ENCODE assay signal across 8 mouse cellular contexts in genomic region chr3:133085858-133086257, GRCm38 (mm10). TPM values are rescaled to one million over a fixed set of nuclear protein-coding genes. Genes with fewer than 3 reads are reported as not detected.
DNase-seq lines count a peak whose midpoint lies in the region; ATAC-seq and TF ChIP-seq lines count a peak whose summit lies in the region.

No protein-coding gene starts in this region.

- peak; percentile 52; the same call in 1 of the 2 replicates for ATAC-seq in hindbrain, embryonic 12.5 days (ENCODE audit: low FRiP score)
- ATAC-seq in megakaryocyte-erythroid progenitor cell, adult 5-6 weeks (replicated peaks; ENCODE audit: low FRiP score, low TSS enrichment, poor library complexity, severe bottlenecking), result peak; percentile 93

- no peaks in the 10 kb centered on the region for H3K27me3 ChIP-seq in liver, adult 2 months (ENCODE audit: control insufficient read depth, insufficient read depth, low read length)
- no peaks in the 10 kb centered on the region for H3K27me3 ChIP-seq in hindbrain, embryonic 12.5 days

- peaks cover 2% of the 10 kb centered on the region; the same call in 1 of the 2 replicates for H3K4me1 ChIP-seq in liver, adult 2 months (ENCODE audit: control insufficient read depth, insufficient read depth, low read length)
- no peaks in the 10 kb centered on the region for H3K4me1 ChIP-seq in bone marrow, adult 2 months (ENCODE audit: control insufficient read depth, insufficient read depth, low read length)
- H3K4me1 ChIP-seq in hindbrain, embryonic 12.5 days, result peaks cover 5% of the 10 kb centered on the region

- TF ChIP-seq CTCF in liver, adult 2 months (IDR thresholded peaks at IDR 0.05; ENCODE audit: low read depth, low read length), result peak; percentile 54
- TF ChIP-seq CTCF in bone marrow, adult 2 months (IDR thresholded peaks at IDR 0.05; ENCODE audit: control insufficient read depth, insufficient read depth, low read length), result peak; percentile 17; the same call in 1 of the 2 replicates

- H3K36me3 ChIP-seq in liver, adult 2 months (ENCODE audit: control insufficient read depth, insufficient read depth, low read length), result peaks cover 7% of the 10 kb centered on the region; the same call in 1 of the 2 replicates
- peaks cover 29% of the 10 kb centered on the region for H3K36me3 ChIP-seq in hindbrain, embryonic 12.5 days

- H3K9ac ChIP-seq in liver, adult 2 months (ENCODE audit: low read depth, low read length), result no peak overlapping the region
- H3K9ac ChIP-seq in hindbrain, embryonic 12.5 days, result no peak overlapping the region

- peak; percentile 32 for DNase-seq in liver, adult 2 months (ENCODE audit: extremely low read depth, low read depth, low spot score)
- DNase-seq in liver, result no peak
- DNase-seq in urinary bladder, postnatal 14 days (ENCODE audit: low spot score), result no peak
- DNase-seq in thymus, postnatal 25 days, result no peak
- no peak for DNase-seq in layer of hippocampus, adult 8-10 months (ENCODE audit: low spot score in 2 of 2)

- H3K27ac ChIP-seq in liver, adult 2 months (replicated peaks; ENCODE audit: insufficient read depth, low read depth, low read length), result no peak overlapping the region
- H3K27ac ChIP-seq in bone marrow, adult 2 months (ENCODE audit: control insufficient read depth, insufficient read depth, low read depth, low read length, poor library complexity), result no peak overlapping the region
- no peak overlapping the region for H3K27ac ChIP-seq in hindbrain, embryonic 12.5 days

- H3K4me2 ChIP-seq in hindbrain, embryonic 12.5 days (replicated peaks), result no peak overlapping the region

- H3K79me2 ChIP-seq in liver, adult 2 months (ENCODE audit: control insufficient read depth, insufficient read depth, low read length), result no peaks in the 10 kb centered on the region

- WGBS in liver, adult 2 months, result 55% methylated on average over 3 of the region's 3 CpGs
- WGBS in bone marrow, adult 2 months, result 40% methylated on average over 3 of the region's 3 CpGs
- 65% methylated on average over 3 of the region's 3 CpGs for WGBS in hindbrain, embryonic 12.5 days

- no peak for TF ChIP-seq POLR2A in liver, adult 2 months (IDR thresholded peaks at IDR 0.05; ENCODE audit: extremely low read depth, insufficient read depth, low read length)
- no peak for TF ChIP-seq POLR2A in bone marrow, adult 2 months (IDR thresholded peaks at IDR 0.05; ENCODE audit: borderline replicate concordance, control insufficient read depth, low read depth, low read length)

- H3K9me3 ChIP-seq in hindbrain, embryonic 12.5 days (replicated peaks), result no peaks in the 10 kb centered on the region

- no peak overlapping the region for H3K4me3 ChIP-seq in liver, adult 2 months (ENCODE audit: insufficient read depth, low read depth, low read length)
- H3K4me3 ChIP-seq in bone marrow, adult 2 months (replicated peaks; ENCODE audit: control insufficient read depth, low read depth, low read length), result no peak overlapping the region
- no peak overlapping the region for H3K4me3 ChIP-seq in hindbrain, embryonic 12.5 days

RNA-seq across cellular contexts. Expression of gene Ints12, which starts 5.8 kb away (rescaled TPM):
- total RNA-seq in liver, adult 2 months (2014; rRNA removed), result 4.1 and 4.6 TPM in 2 replicates
- 1.5 and 3.0 TPM in 2 replicates for polyA plus RNA-seq in liver, adult 2 months (2012; rRNA removed)
- 2.6 and 9.9 TPM in 2 replicates for polyA plus RNA-seq in bone marrow, adult 2 months (2011; ENCODE audit: insufficient read depth, insufficient read length, low replicate concordance, missing spikeins)
- 23.5 and 25.9 TPM in 2 replicates for polyA plus RNA-seq in hindbrain, embryonic 12.5 days (2016; fragmentation: Nextera tagmentation; extraction: Ambion mirVana)
- total RNA-seq in megakaryocyte-erythroid progenitor cell, adult 5-6 weeks (2014; fragmentation: Nextera tagmentation), result 15.2 and 22.1 TPM in 2 replicates
- 18.0 and 18.9 TPM in 2 replicates for total RNA-seq in megakaryocyte-erythroid progenitor cell, adult 5-6 weeks (2017)
- 10 to 100 TPM; 10.5 to 13.8 (median 11.9) TPM for total RNA-seq in layer of hippocampus, adult 8-10 months (2022)

RNA-seq across cellular contexts. Expression of gene Gstcd, which starts 6.0 kb away (rescaled TPM):
- 2.1 and 4.8 TPM in 2 replicates for total RNA-seq in liver, adult 2 months (2014; rRNA removed)
- polyA plus RNA-seq in liver, adult 2 months (2012; rRNA removed), result 1.2 and 1.7 TPM in 2 replicates
- 2.0 and 4.1 TPM in 2 replicates for polyA plus RNA-seq in bone marrow, adult 2 months (2011; ENCODE audit: insufficient read depth, insufficient read length, low replicate concordance, missing spikeins)
- polyA plus RNA-seq in hindbrain, embryonic 12.5 days (2016; fragmentation: Nextera tagmentation; extraction: Ambion mirVana), result 7.9 and 8.2 TPM in 2 replicates
- total RNA-seq in megakaryocyte-erythroid progenitor cell, adult 5-6 weeks (2014; fragmentation: Nextera tagmentation), result 24.8 and 38.4 TPM in 2 replicates
- total RNA-seq in megakaryocyte-erythroid progenitor cell, adult 5-6 weeks (2017), result 24.9 and 26.4 TPM in 2 replicates
- 10 to 100 TPM in 3 of 4 experiments, 1 to 10 TPM in 1; 8.5 to 12.2 (median 10.6) TPM for total RNA-seq in layer of hippocampus, adult 8-10 months (2022)
